Mouse (Mus musculus) A20 (cell line): ENCODE measurements around the gene Spam1.

Experiments
- DNase-seq: peaks from one replicate; pipeline ENCODE4 v3.0.0-alpha.2; 2011; ENCODE audit warnings: low read depth, low spot score

The Spam1 gene

DNA sequence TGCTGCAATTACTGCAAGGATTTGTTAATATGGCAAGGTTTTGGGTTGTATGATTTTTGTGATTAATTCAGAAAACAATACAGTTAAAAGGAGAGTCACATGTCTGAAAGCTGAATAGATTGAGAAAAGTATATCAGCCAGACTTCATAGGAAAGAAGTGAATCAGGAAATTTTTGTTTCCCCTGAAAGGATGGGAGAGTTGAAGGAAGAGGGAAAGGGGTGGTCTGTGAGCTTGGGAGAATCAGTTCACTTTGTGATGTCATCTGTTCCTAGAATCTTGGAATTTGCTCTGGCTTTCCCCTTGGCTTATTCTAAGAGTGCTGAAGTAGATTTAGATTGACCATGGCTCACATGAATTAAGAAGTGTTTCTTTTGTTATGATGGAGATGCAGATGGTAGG, at the start of gene Spam1:
TSS of gene Spam1 (plus strand) at position 301 of the 400 bp plus-strand sequence.
- no peak for DNase-seq

GRCm38 (mm10) chr6:24748029-24748428, 43.0 kb upstream of the Spam1 start, which contains the start of gene Hyal4:
TSS of gene Hyal4 (plus strand) at chr6:24748329.
- no peak for DNase-seq

DNA sequence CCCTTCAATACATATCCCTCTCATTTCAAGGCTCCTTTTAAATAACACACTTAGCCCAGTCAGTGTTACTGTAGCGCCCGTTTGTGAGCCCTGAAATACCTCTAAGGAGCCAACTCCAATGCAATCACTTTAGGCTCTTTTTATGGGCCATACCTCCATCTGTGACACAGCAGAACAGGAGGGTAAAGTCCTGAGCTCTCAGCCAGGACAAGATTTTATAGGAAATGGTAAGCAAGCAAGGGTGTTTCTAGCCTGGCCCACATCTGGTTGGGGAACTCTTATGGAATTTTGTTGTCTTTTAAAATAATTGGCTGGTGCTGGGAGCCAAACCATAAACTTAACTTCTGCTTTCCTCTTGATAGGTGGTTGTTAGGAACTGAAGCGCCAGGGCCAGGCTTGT, 31.7 kb upstream of the Spam1 start:
- DNase-seq = no peak

GRCm38 (mm10) chr6:24766261-24766660, 24.7 kb upstream of the Spam1 start:
- DNase-seq = no peak

- no peak for DNase-seq
Measured at GRCm38 (mm10) chr6:24779182-24779581, 11.8 kb upstream of the Spam1 start.

DNA sequence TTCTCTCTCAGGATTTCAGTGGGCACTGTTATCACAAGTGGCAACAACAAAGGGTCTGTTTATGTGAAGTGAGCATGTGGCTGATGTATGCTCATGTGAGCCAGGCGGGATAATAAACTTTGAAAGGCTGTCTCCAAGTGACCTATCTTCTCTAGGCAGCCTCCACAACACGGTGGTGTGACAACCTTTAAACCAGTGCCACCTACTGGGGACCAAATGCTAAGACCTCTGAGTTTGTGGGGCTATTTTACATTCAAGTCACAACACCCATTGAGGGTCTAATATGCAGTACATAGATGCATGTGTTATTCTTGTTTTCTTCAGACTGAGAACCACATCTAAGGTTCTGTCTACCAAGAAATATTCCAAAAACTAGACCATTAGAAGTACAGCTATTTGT, 31.1 kb downstream of the Spam1 start:
- DNase-seq = peak; percentile 29
